Mouse (Mus musculus): Measurements from ENCODE around the gene Syt13. TPM values are rescaled to one million over a fixed set of nuclear protein-coding genes. Genes with fewer than 3 reads are reported as not detected.

Gene Syt13
- total and polyA plus RNA-seq, 3 experiments = not detected

DNA sequence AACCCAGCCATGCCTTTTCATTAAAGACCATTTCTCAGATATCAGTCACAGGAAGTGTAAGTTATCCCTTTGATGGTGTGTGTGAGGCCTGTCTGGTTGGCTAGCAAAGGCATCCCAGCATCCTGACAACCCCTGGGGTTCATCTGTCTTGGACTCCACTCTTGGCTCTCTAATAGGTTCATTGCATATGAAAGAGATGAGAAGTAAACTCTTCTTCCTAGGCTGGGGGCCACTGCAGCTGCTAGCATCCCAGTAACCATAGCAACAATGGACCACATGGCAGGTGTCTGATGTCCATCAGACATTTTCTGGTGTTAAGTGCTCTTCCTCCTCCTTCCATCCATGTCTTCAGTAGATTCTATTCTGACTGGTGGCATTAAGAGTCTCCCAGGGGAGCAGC lies 2.6 kb upstream of the Syt13 start:
- no peak for TF ChIP-seq ZC3H11A (IDR thresholded peaks at IDR 0.05; ENCODE audit: low read depth, low read length)
- TF ChIP-seq ELF1 (IDR thresholded peaks at IDR 0.05; ENCODE audit: low read depth, low read length) = no peak
- no peak for TF ChIP-seq CHD2 (IDR thresholded peaks at IDR 0.05; ENCODE audit: low read length)
- TF ChIP-seq HCFC1 (IDR thresholded peaks at IDR 0.05; ENCODE audit: low read depth, low read length) = no peak
- no peak for TF ChIP-seq POLR2AphosphoS5 (IDR thresholded peaks at IDR 0.05; ENCODE audit: borderline replicate concordance, low read depth, low read length)
- TF ChIP-seq TCF12 (IDR thresholded peaks at IDR 0.05; ENCODE audit: low read depth, low read length) = no peak
- TF ChIP-seq MAFK (IDR thresholded peaks at IDR 0.05; ENCODE audit: borderline replicate concordance, low read depth, low read length) = no peak
- no peak for TF ChIP-seq CTCF (IDR thresholded peaks at IDR 0.05 in 2 of 3, conservative IDR thresholded peaks at IDR 0.05 in 1 of 3; ENCODE audit: control insufficient read depth in 1 of 3, insufficient read depth in 1 of 3, low read depth in 2 of 3, low read length in 3 of 3, poor library complexity in 1 of 3, severe bottlenecking in 1 of 3)
- TF ChIP-seq KAT2A (conservative IDR thresholded peaks at IDR 0.05; ENCODE audit: low read depth, low read length) = no peak
- TF ChIP-seq TAL1 (IDR thresholded peaks at IDR 0.05; ENCODE audit: low read length) = no peak
- TF ChIP-seq NRF1 (IDR thresholded peaks at IDR 0.05; ENCODE audit: insufficient read depth, low read depth, low read length, poor library complexity, severe bottlenecking) = no peak
- TF ChIP-seq USF2 (IDR thresholded peaks at IDR 0.05; ENCODE audit: borderline replicate concordance in 1 of 2, insufficient read depth in 1 of 2, low read depth in 1 of 2, low read length in 2 of 2) = no peak
- TF ChIP-seq MXI1 (IDR thresholded peaks at IDR 0.05; ENCODE audit: low read depth, low read length) = no peak
- TF ChIP-seq MYC (IDR thresholded peaks at IDR 0.05; ENCODE audit: low read depth, low read length) = no peak
- no peak for TF ChIP-seq NELFE (IDR thresholded peaks at IDR 0.05; ENCODE audit: low read depth, low read length)
- no peak for TF ChIP-seq GABPA (IDR thresholded peaks at IDR 0.05; ENCODE audit: low read depth, low read length)
- TF ChIP-seq BHLHE40 (IDR thresholded peaks at IDR 0.05; ENCODE audit: borderline replicate concordance, low read depth, low read length) = no peak
- no peak for TF ChIP-seq UBTF (IDR thresholded peaks at IDR 0.05; ENCODE audit: borderline replicate concordance, insufficient read depth, low read depth, low read length)
- no peak for TF ChIP-seq E2F4 (IDR thresholded peaks at IDR 0.05; ENCODE audit: borderline replicate concordance, low read depth, low read length)
- no peak for TF ChIP-seq EP300 (IDR thresholded peaks at IDR 0.05; ENCODE audit: low read depth in 1 of 2, low read length in 2 of 2)
- H3K27me3 ChIP-seq (ENCODE audit: control insufficient read depth in 1 of 2, insufficient read depth in 2 of 2, low read length in 2 of 2) = peaks cover 2 to 12% of the 10 kb centered on the region in 2 experiments
- no peaks in the 10 kb centered on the region for H3K79me2 ChIP-seq (ENCODE audit: control insufficient read depth, insufficient read depth, low read length, poor library complexity)
- H3K4me1 ChIP-seq (ENCODE audit: control insufficient read depth in 1 of 2, insufficient read depth in 2 of 2, low read length in 2 of 2) = no peaks in the 10 kb centered on the region
- no peaks in the 10 kb centered on the region for H3K36me3 ChIP-seq (ENCODE audit: control insufficient read depth in 1 of 2, insufficient read depth in 2 of 2, low read length in 2 of 2)
- H3K9ac ChIP-seq (ENCODE audit: control insufficient read depth, low read depth, low read length, poor library complexity, severe bottlenecking) = no peak overlapping the region
- no peaks in the 10 kb centered on the region for H3K9me3 ChIP-seq (replicated peaks; ENCODE audit: insufficient read depth, low read length)
- H3K4me3 ChIP-seq (ENCODE audit: control insufficient read depth in 1 of 2, insufficient read depth in 1 of 2, low read depth in 2 of 2, low read length in 2 of 2) = no peak overlapping the region
- no peak overlapping the region for H3K27ac ChIP-seq (ENCODE audit: control insufficient read depth, low read depth, low read length)
- no peak for DNase-seq (ENCODE audit: low read depth, low spot score)

DNA sequence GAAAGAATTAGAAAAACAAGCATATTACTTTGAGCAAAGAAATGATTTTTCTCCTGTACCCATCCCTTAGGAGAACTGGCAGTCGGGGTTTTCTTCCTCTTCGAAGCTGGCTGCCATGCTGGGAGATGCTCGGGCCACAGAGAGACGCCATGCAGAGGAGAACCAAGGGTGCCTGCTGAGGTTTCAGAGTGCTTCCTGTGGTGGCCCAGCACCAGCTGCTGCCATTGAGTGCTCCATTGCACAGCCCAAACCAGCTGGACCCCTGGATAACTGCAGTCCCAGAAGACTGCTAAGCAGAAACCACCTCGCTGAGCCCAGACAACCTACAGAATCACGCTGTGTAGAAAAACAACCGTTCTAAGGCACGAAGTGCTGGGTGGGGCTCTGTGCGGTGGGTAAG lies 1.6 kb upstream of the Syt13 start:
- H3K4me3 ChIP-seq (ENCODE audit: control insufficient read depth in 1 of 2, insufficient read depth in 1 of 2, low read depth in 2 of 2, low read length in 2 of 2) = no peak overlapping the region
- H3K27me3 ChIP-seq (ENCODE audit: control insufficient read depth in 1 of 2, insufficient read depth in 2 of 2, low read length in 2 of 2) = peaks cover 0 to 7% of the 10 kb centered on the region in 2 experiments; a peak in 3 of 4 replicates

More for the DNA sequence above, 1.6 kb upstream of the Syt13 start:
- H3K27ac ChIP-seq (ENCODE audit: control insufficient read depth, low read depth, low read length) = no peak overlapping the region
- no peaks in the 10 kb centered on the region for H3K4me1 ChIP-seq (ENCODE audit: control insufficient read depth in 1 of 2, insufficient read depth in 2 of 2, low read length in 2 of 2)
- H3K36me3 ChIP-seq (ENCODE audit: control insufficient read depth in 1 of 2, insufficient read depth in 2 of 2, low read length in 2 of 2) = no peaks in the 10 kb centered on the region
- no peak for DNase-seq (ENCODE audit: low read depth, low spot score)
- H3K79me2 ChIP-seq (ENCODE audit: control insufficient read depth, insufficient read depth, low read length, poor library complexity) = no peaks in the 10 kb centered on the region
- no peaks in the 10 kb centered on the region for H3K9me3 ChIP-seq (replicated peaks; ENCODE audit: insufficient read depth, low read length)
- H3K9ac ChIP-seq (ENCODE audit: control insufficient read depth, low read depth, low read length, poor library complexity, severe bottlenecking) = no peak overlapping the region
- no peak for TF ChIP-seq GABPA (IDR thresholded peaks at IDR 0.05; ENCODE audit: low read depth, low read length)
- no peak for TF ChIP-seq BHLHE40 (IDR thresholded peaks at IDR 0.05; ENCODE audit: borderline replicate concordance, low read depth, low read length)
- TF ChIP-seq EP300 (IDR thresholded peaks at IDR 0.05; ENCODE audit: low read depth in 1 of 2, low read length in 2 of 2) = no peak
- no peak for TF ChIP-seq MYC (IDR thresholded peaks at IDR 0.05; ENCODE audit: low read depth, low read length)
- no peak for TF ChIP-seq TAL1 (IDR thresholded peaks at IDR 0.05; ENCODE audit: low read length)
- no peak for TF ChIP-seq HCFC1 (IDR thresholded peaks at IDR 0.05; ENCODE audit: low read depth, low read length)
- TF ChIP-seq RAD21 (IDR thresholded peaks at IDR 0.05; ENCODE audit: low read depth, low read length) = no peak
- no peak for TF ChIP-seq CHD2 (IDR thresholded peaks at IDR 0.05; ENCODE audit: low read length)
- no peak for TF ChIP-seq ELF1 (IDR thresholded peaks at IDR 0.05; ENCODE audit: low read depth, low read length)
- no peak for TF ChIP-seq UBTF (IDR thresholded peaks at IDR 0.05; ENCODE audit: borderline replicate concordance, insufficient read depth, low read depth, low read length)
- TF ChIP-seq POLR2AphosphoS2 (IDR thresholded peaks at IDR 0.05; ENCODE audit: low read length) = no peak
- no peak for TF ChIP-seq JUND (IDR thresholded peaks at IDR 0.05; ENCODE audit: low read depth, low read length)
- no peak for TF ChIP-seq ETS1 (IDR thresholded peaks at IDR 0.05; ENCODE audit: low read depth, low read length)
- TF ChIP-seq CHD1 (IDR thresholded peaks at IDR 0.05; ENCODE audit: low read depth, low read length) = no peak
- no peak for TF ChIP-seq TCF12 (IDR thresholded peaks at IDR 0.05; ENCODE audit: low read depth, low read length)
- TF ChIP-seq MEF2A (IDR thresholded peaks at IDR 0.05; ENCODE audit: extremely low read depth, insufficient replicate concordance, low read depth, low read length, poor library complexity, severe bottlenecking) = no peak
- no peak for TF ChIP-seq USF1 (IDR thresholded peaks at IDR 0.05; ENCODE audit: low read depth, low read length)
- TF ChIP-seq ZKSCAN1 (IDR thresholded peaks at IDR 0.05; ENCODE audit: low read depth, low read length) = no peak
- TF ChIP-seq MAFK (IDR thresholded peaks at IDR 0.05; ENCODE audit: borderline replicate concordance, low read depth, low read length) = no peak
- no peak for TF ChIP-seq ZMIZ1 (IDR thresholded peaks at IDR 0.05; ENCODE audit: low read depth, low read length)
